Mouse (Mus musculus) adrenal gland (tissue): ENCODE data around the gene Hebp1.

ENCODE experiments used
- intact Hi-C: fragments of 180-260 bp; cut with DNase I; formaldehyde crosslinking; loops from one replicate; pipeline ENCODE4 v1.15.1; 2025

Gene Hebp1

GRCm38 (mm10) chr6:135124755-135125380, 73.0 kb downstream of the Hebp1 start:
- intact Hi-C loops, result no loop called here

DNA sequence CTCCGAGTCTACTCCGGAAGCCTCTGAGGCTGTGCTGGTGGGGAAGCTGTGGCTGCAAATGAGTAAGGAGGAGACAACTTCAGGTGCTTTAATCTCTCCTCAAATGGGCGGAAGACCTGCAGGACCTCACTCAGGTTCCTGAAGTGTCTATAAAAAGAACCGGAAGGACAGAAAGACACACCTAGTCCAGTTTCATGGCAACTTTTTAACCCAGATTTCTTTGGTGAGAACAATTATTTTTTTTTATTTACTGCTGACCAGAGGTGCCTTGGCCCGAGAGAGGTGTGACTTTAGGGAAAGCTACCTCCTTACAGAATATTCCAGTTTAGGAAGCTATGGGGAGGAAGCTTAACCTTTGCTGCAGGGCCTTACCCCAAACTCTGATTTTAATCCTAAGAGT, 79.6 kb downstream of the Hebp1 start, which contains the start of gene Gprc5d:
TSS of gene Gprc5d (minus strand) at position 101 of the 400 bp plus-strand sequence.
- intact Hi-C loops, result no loop called here

- intact Hi-C loops, result no loop called here
Observed at GRCm38 (mm10) chr6:135116479-135116878, 81.3 kb downstream of the Hebp1 start.

- intact Hi-C loops, result no loop called here
Observed at GRCm38 (mm10) chr6:135113114-135113436, 84.7 kb downstream of the Hebp1 start.

- intact Hi-C loops, result no loop called here
Observed at GRCm38 (mm10) chr6:135112411-135113113, 85.3 kb downstream of the Hebp1 start.

GRCm38 (mm10) chr6:135107014-135107413, 90.8 kb downstream of the Hebp1 start:
- intact Hi-C loops, result loop anchor here (5.0 kb wide), 1 partner anchor 35 kb away; no protein-coding TSS in a partner anchor

- intact Hi-C loops, result no loop called here
Observed at GRCm38 (mm10) chr6:135102736-135103303, 95.0 kb downstream of the Hebp1 start.

- intact Hi-C loops, result no loop called here
Observed at GRCm38 (mm10) chr6:135100787-135101472, 96.9 kb downstream of the Hebp1 start.

DNA sequence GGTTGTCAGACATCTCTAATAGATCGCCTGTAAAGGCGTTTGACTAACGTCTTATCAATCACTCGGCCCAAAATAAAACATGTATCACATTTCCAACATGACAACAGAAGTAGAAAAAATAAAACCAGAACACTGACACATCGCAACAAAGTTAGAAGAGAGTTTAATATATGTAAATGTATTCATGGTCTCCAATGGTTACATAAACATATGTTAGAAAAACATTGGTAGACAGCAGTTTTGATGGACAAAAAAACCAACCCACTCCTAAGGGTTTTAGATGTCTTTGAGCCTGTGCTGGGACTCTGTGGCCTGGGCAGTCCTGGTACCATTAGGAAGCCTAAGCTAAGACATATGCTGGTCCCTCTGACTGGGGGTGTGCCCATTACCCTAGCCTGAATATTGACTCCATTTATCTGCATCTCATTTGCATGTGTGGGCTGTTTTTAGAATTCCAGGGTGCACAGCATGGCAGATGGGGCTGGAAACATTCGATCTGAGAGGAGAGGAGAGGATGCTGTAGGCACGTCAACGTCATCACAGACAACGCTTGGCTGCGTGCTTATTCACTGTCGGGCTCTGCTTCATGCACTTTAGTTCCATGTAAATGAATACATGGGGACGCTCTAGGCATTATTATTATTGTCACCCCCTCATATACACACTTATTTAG, 104.9 kb downstream of the Hebp1 start:
- intact Hi-C loops, result no loop called here

- intact Hi-C loops, result no loop called here
Observed at GRCm38 (mm10) chr6:135090661-135091060, 107.2 kb downstream of the Hebp1 start.

DNA sequence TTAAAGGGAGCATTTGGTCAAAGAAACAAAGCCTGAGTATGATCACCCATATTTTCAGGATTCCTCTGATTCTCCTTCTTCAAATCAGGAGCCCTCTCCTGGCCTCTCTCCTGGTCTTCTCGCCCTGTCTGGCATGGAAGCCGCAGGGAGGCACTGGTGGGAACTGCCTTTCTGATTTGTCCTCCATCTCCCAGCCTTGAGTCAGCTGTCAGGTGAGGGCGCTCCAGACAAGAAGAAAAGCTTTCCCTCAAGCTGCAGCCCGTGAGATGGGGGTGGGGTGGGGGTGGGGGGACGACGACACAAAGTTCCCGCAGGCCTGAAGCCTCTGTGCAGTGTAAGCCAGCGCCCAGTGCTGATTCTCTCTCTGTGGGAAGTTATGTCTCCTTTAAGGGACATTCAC, 108.0 kb downstream of the Hebp1 start:
- intact Hi-C loops, result loop anchor here (2.0 to 10.0 kb wide), 3 partner anchors 62 to 311 kb away; no protein-coding TSS in a partner anchor

- intact Hi-C loops, result loop anchor here (1.0 to 10.0 kb wide), 4 partner anchors 56 to 313 kb away; no protein-coding TSS in a partner anchor
Observed at GRCm38 (mm10) chr6:135087721-135088451, 109.9 kb downstream of the Hebp1 start.
